Mouse (Mus musculus): ENCODE data around the gene Baiap2. TPM values are rescaled to one million over a fixed set of nuclear protein-coding genes. Genes with fewer than 3 reads are reported as not detected.
A peak's percentile ranks its signal among the peaks of the same experiment; 100 is the strongest.

Baiap2 gene
- total and polyA plus RNA-seq, 2 experiments from 2014 or later, result 18.0 to 32.7 TPM

DNA sequence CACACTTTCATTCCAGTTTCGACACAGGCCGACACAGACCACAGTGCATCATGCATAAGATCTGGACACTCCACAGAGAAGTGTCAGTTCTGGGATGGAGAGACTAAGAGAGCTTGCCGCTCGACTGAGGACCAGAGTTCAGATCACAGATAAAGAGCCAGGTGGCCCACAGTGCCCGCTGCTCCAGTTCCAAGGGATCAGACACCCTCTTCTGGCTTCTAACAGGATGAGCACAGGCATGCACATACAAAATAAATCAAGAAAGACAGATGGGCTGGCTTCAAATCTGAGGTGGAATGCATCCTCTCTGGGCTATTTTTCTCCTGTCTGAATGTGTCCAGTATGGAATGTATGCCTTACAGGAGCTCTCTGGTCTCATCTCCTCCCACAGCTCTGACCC is 15.8 kb upstream of the Baiap2 start:
- H3K9me3 ChIP-seq (ENCODE audit: low read length), result no peaks in the 10 kb centered on the region
- no peaks in the 10 kb centered on the region for H3K36me3 ChIP-seq (ENCODE audit: insufficient read depth, low read length)
- no peak overlapping the region for H3K9ac ChIP-seq (replicated peaks; ENCODE audit: low read length, poor library complexity, severe bottlenecking)
- no peak overlapping the region for H3K4me3 ChIP-seq (ENCODE audit: low read depth, low read length)
- no peak overlapping the region for H3K27ac ChIP-seq (ENCODE audit: low read depth, low read length)
- no peak overlapping the region for H3K4me2 ChIP-seq (ENCODE audit: low read depth, low read length, poor library complexity, severe bottlenecking)
- ATAC-seq (ENCODE audit: low FRiP score), result no peak
- no peaks in the 10 kb centered on the region for H3K27me3 ChIP-seq (ENCODE audit: insufficient read depth, low read length)
- H3K4me1 ChIP-seq (ENCODE audit: insufficient read depth, low read length), result no peaks in the 10 kb centered on the region
- no peak for DNase-seq (ENCODE audit: low spot score)
- no peak for TF ChIP-seq CTCF (IDR thresholded peaks at IDR 0.05)
- 82% methylated on average over 5 of the region's 5 CpGs for WGBS

DNA sequence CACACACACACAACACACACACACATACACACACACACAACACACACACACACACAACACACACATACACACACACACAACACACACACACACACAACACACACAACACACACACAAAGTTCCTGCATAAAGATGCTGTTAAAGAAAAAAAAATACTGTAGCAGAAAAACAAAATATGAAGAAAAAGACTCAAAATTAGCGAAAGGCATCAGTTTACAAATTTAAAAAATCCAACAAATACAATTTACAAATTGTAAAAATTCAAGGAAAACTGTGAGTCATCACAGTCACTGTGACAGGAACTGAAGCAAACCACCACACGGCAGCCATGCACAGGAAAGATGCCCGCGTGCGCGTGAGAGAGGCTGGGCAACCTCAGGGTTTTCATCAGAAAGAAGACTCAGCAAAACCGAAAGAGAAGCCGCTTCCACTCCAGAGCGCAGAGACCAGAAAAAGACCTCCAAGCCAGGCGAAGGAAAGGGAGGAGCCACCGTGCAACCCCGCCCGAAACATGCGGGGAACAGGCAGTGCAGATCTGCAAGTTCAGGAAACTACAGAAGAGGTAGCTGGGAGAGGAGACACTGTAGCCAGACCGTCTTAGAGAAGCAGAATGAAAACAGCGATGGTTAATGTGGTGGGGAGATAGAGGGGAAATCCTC is 14.4 kb upstream of the Baiap2 start:
- Histone ChIP-seq H3K9ac (replicated peaks; ENCODE audit: low read length, poor library complexity, severe bottlenecking) (no peak overlapping the region), H3K27me3 (ENCODE audit: insufficient read depth, low read length) (no peaks in the 10 kb centered on the region), H3K4me3 (ENCODE audit: low read depth, low read length) (no peak overlapping the region), H3K27ac (ENCODE audit: low read depth, low read length) (no peak overlapping the region), H3K9me3 (ENCODE audit: low read length) (no peaks in the 10 kb centered on the region), H3K4me2 (ENCODE audit: low read depth, low read length, poor library complexity, severe bottlenecking) (no peak overlapping the region), H3K36me3 (ENCODE audit: insufficient read depth, low read length) (no peaks in the 10 kb centered on the region), H3K4me1 (ENCODE audit: insufficient read depth, low read length) (no peaks in the 10 kb centered on the region)
- TF ChIP-seq CTCF (IDR thresholded peaks at IDR 0.05), result no peak
- no peak for DNase-seq (ENCODE audit: low spot score)
- no peak for ATAC-seq (ENCODE audit: low FRiP score)
- WGBS, result 77% methylated on average over 16 of the region's 16 CpGs

DNA sequence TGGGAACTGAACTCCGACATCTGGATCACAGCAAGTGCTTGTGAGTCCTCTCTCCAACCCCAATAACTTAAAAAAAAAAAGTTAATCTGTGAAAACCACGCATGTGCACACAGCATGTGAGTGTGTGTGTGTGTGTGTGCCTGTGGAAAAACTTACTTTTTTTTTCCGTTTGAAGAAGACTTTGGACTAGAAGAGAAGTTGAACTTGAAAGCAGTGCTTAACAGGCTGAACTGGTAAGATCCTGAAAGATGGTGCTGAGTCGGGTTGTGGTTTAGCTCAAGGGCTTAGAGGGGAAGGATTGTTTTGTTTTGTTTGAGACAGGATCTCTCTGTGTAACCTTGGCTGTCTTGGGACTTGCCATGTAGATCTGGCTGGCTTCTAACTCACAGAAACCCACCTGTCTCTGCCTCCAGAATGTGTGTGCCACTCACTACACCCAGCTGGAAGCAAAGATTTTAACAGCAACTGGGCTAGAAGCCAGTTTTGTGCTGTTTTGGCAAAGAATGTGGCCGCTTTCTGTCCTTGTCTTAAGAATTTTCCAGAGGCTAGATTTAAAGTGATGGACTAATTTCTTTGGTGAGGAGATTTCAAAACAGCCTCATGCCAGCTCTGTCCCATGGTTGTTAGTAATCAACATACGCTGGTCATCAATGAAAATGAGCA is 12.8 kb upstream of the Baiap2 start:
- Histone ChIP-seq H3K4me3 (ENCODE audit: low read depth, low read length) (no peak overlapping the region), H3K9me3 (ENCODE audit: low read length) (no peaks in the 10 kb centered on the region), H3K27ac (ENCODE audit: low read depth, low read length) (no peak overlapping the region), H3K9ac (replicated peaks; ENCODE audit: low read length, poor library complexity, severe bottlenecking) (no peak overlapping the region), H3K36me3 (ENCODE audit: insufficient read depth, low read length) (no peaks in the 10 kb centered on the region), H3K4me2 (ENCODE audit: low read depth, low read length, poor library complexity, severe bottlenecking) (no peak overlapping the region), H3K27me3 (ENCODE audit: insufficient read depth, low read length) (no peaks in the 10 kb centered on the region), H3K4me1 (ENCODE audit: insufficient read depth, low read length) (no peaks in the 10 kb centered on the region)
- ATAC-seq (ENCODE audit: low FRiP score), result no peak
- WGBS, result 75% methylated on average over 6 of the region's 6 CpGs
- TF ChIP-seq CTCF (IDR thresholded peaks at IDR 0.05), result no peak
- no peak for DNase-seq (ENCODE audit: low spot score)

DNA sequence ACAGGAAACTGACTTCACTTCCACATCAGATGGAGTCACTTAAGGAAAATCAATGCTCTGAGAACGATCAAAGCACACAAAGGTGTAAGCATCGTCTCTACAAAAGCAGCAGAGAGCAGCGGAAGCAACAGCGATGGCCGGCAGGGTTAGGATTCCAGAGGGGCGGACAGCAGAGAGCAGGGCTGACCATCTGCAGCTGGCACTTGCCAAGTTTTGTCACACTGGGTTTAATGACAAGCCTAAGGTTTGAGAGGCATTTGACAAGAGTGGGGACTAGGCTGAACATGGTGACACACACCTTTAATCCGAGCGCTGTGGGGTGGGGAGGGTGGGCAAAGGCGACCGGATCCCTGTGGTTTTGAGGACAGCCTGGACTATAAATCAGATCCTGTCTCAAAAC is 10.8 kb upstream of the Baiap2 start:
- H3K9me3 ChIP-seq (ENCODE audit: low read length), result no peaks in the 10 kb centered on the region
- H3K27ac ChIP-seq (ENCODE audit: low read depth, low read length), result no peak overlapping the region
- no peak for TF ChIP-seq CTCF (IDR thresholded peaks at IDR 0.05)
- no peak overlapping the region for H3K9ac ChIP-seq (replicated peaks; ENCODE audit: low read length, poor library complexity, severe bottlenecking)
- H3K36me3 ChIP-seq (ENCODE audit: insufficient read depth, low read length), result no peaks in the 10 kb centered on the region
- no peak for ATAC-seq (ENCODE audit: low FRiP score)
- no peaks in the 10 kb centered on the region for H3K4me1 ChIP-seq (ENCODE audit: insufficient read depth, low read length)
- H3K27me3 ChIP-seq (ENCODE audit: insufficient read depth, low read length), result no peaks in the 10 kb centered on the region
- H3K4me3 ChIP-seq (ENCODE audit: low read depth, low read length), result no peak overlapping the region
- peak; percentile 52 for DNase-seq (ENCODE audit: low spot score)
- 73% methylated on average over 10 of the region's 10 CpGs for WGBS
- no peak overlapping the region for H3K4me2 ChIP-seq (ENCODE audit: low read depth, low read length, poor library complexity, severe bottlenecking)

DNA sequence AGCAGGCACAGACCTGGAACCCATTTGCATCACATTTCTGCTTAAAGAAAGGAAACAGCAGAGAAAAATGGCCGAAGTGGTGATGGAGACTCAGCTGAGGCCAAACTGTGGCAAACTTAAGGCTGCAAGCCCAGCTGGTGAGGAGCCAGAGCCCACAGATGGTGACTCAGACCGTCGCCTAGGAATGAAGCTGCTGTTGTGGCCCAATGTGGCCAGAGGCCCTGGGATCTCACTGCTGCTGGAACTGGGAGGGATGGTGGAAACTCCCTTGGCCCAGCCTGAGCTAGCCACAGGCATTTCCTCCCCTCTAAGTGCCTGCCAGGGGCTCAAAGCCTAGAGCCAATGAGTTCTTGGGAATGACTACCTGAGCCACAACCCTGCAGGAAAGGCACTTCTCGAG is 9.4 kb upstream of the Baiap2 start:
- no peak overlapping the region for H3K4me2 ChIP-seq (ENCODE audit: low read depth, low read length, poor library complexity, severe bottlenecking)
- no peak overlapping the region for H3K4me3 ChIP-seq (ENCODE audit: low read depth, low read length)
- no peak overlapping the region for H3K27ac ChIP-seq (ENCODE audit: low read depth, low read length)
- ATAC-seq (ENCODE audit: low FRiP score) (no peak), DNase-seq (ENCODE audit: low spot score) (peak; percentile 27)
- H3K36me3 ChIP-seq (ENCODE audit: insufficient read depth, low read length), result no peaks in the 10 kb centered on the region
- WGBS, result 70% methylated on average over 4 of the region's 4 CpGs
- H3K9ac ChIP-seq (replicated peaks; ENCODE audit: low read length, poor library complexity, severe bottlenecking), result no peak overlapping the region
- no peaks in the 10 kb centered on the region for H3K4me1 ChIP-seq (ENCODE audit: insufficient read depth, low read length)
- H3K27me3 ChIP-seq (ENCODE audit: insufficient read depth, low read length), result no peaks in the 10 kb centered on the region
- no peaks in the 10 kb centered on the region for H3K9me3 ChIP-seq (ENCODE audit: low read length)
- TF ChIP-seq CTCF (IDR thresholded peaks at IDR 0.05), result no peak

DNA sequence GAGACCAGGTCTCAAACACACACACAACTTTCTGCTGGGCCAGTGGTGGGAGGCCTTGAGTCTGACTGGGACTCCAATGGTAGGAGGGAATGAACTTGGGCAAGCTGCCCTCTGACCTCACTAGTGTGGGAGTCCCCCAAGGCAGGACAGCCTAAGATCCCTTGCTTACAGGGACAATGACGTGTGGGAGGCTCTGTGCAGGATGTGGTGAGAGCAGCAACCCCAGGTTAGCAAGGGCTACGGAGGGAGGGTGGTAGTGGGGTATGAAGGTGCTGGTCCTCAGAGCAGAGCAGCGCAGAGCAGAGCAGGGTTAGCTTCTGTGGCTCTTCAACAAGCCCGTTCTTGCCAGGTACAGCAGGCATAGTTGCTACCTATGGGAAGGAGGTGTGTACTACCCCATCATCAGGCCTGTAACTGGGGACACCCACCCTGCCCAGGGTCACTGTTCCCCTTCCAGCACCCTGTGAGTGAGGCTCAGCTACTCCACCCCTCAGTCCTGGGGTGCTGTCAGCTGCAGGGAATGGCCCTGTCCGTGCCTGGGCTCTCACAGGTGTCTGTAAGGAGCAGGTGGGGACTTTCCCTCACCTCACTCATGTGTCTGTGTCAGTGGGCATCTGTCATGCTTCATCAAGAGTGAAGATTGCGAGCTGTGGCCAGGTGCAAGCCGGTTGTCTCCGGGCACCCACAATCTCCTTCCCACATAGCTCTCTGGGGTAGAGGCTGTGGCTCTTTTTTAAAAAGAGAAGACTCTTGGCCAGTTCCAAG is 8.6 kb upstream of the Baiap2 start:
- Histone ChIP-seq H3K9ac (replicated peaks; ENCODE audit: low read length, poor library complexity, severe bottlenecking) (no peak overlapping the region), H3K27me3 (ENCODE audit: insufficient read depth, low read length) (no peaks in the 10 kb centered on the region), H3K27ac (ENCODE audit: low read depth, low read length) (no peak overlapping the region), H3K4me2 (ENCODE audit: low read depth, low read length, poor library complexity, severe bottlenecking) (no peak overlapping the region), H3K4me1 (ENCODE audit: insufficient read depth, low read length) (no peaks in the 10 kb centered on the region), H3K4me3 (ENCODE audit: low read depth, low read length) (no peak overlapping the region), H3K9me3 (ENCODE audit: low read length) (no peaks in the 10 kb centered on the region), H3K36me3 (ENCODE audit: insufficient read depth, low read length) (no peaks in the 10 kb centered on the region)
- WGBS, result 86% methylated on average over 8 of the region's 8 CpGs
- no peak for ATAC-seq (ENCODE audit: low FRiP score)
- no peak for TF ChIP-seq CTCF (IDR thresholded peaks at IDR 0.05)
- DNase-seq (ENCODE audit: low spot score), result no peak

Measured in midbrain, postnatal 0 days (tissue).